Mouse (Mus musculus) erythroblast, adult 5-6 weeks (primary cell): ENCODE measurements at regions not wholly inside any gene's neighbourhood (a gene's known extent, or its start where the extent isn't known, plus 50 kb on each side); places are given as distances from the start of the nearest gene placed in this dataset.

Experiments
- ATAC-seq: replicated peaks from 2 replicates; pipeline ENCODE4 v1.8.0; 2016; ENCODE audit warnings: moderate number of reproducible peaks, mild to moderate bottlenecking, moderate TSS enrichment, inconsistent platforms; ENCODE audit not compliant: poor library complexity, low FRiP score, severe bottlenecking

DNA sequence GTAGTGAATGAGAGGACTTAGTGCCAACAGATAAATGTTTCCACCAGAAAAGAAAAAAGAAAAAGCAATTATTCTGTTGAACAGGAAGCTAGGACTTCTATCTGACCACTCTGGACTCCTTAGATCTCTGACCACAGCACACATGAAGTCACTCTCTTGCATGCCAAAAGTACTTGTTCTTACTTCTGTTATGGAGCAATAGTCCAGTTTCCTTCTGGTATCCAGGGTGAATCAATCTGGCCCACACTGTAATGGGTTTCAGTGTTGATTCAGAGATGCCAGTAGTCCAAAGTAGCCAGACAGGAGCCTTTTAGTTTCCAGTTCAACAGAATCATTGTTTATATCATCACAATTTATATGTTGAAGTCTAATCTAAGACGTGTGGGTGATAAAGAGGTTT is 346.7 kb upstream of the Paip1 start:
- no peak for ATAC-seq

DNA sequence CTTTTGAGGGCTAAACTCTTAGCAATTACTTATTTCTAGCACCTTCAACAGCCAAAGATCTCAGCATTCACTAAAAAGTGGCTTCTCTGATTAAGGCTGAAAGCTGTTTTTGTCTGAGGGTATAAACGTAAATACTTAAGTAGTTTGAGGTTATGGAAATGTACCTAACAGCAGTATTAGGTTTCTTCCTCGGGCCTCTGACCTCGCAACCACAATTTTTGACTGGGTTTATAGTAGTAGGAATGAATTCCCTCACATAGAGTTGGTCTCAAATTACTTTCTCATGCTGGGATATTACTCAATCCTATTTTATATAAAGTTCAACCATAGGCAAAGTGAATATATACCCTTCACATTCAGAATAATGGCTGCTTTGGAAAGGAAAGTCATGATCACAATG is 310.5 kb upstream of the Paip1 start:
- no peak for ATAC-seq

GRCm38 (mm10) chr13:119118382-119118781 is 310.0 kb upstream of the Paip1 start:
- no peak for ATAC-seq

- ATAC-seq, result no peak
Observed at GRCm38 (mm10) chr13:119140436-119140835, 288.0 kb upstream of the Paip1 start.

- ATAC-seq, result no peak
Observed at GRCm38 (mm10) chr13:119143351-119143750, 285.1 kb upstream of the Paip1 start.

DNA sequence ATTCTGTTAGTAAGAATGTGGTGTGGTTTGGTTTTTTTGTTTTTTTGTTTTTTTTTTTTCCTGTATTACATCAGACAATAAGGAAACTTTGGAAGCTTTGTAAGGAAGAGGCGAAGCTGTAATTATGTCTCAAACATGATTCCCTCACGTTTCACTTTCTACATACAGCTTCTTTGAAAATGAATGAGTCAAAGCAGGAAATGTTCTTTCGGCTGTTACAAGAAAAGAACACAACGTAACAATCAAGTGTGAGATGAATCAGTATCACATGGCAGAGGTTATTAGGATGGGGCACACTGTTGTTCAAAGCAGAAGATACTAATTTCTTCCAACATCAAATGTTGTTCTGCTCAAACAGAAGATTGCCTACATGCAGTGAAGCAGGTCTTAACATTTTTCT is 282.7 kb upstream of the Paip1 start:
- ATAC-seq, result no peak

DNA sequence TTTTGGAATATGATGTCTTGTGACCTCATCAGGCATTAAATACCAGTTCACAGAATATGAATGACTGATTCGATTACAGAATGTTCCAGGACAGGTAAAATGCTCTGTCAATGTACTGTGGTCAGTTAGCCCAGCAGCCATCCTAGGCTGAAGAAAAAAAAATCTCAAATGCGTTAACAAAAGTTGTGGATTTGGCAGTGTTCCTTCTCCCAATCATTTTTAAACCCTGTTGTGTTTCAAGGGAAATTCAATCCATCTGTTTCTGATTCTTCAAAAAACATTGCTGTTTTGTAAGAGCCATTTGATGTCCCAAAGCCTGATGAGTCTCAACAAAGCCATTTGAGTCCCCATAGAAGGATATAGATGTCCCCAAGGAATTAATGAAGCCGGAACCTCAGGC is 280.7 kb upstream of the Paip1 start:
- ATAC-seq, result no peak

- no peak for ATAC-seq
Observed at GRCm38 (mm10) chr13:119149141-119149540, 279.3 kb upstream of the Paip1 start.

GRCm38 (mm10) chr13:119150847-119151548 is 277.4 kb upstream of the Paip1 start:
- no peak for ATAC-seq

- no peak for ATAC-seq
Observed at GRCm38 (mm10) chr13:119177753-119178152, 250.6 kb upstream of the Paip1 start.

- ATAC-seq, result no peak
Observed at GRCm38 (mm10) chr13:119178212-119178611, 250.2 kb upstream of the Paip1 start.

- no peak for ATAC-seq
Observed at GRCm38 (mm10) chr13:119179157-119179920, 249.1 kb upstream of the Paip1 start.

DNA sequence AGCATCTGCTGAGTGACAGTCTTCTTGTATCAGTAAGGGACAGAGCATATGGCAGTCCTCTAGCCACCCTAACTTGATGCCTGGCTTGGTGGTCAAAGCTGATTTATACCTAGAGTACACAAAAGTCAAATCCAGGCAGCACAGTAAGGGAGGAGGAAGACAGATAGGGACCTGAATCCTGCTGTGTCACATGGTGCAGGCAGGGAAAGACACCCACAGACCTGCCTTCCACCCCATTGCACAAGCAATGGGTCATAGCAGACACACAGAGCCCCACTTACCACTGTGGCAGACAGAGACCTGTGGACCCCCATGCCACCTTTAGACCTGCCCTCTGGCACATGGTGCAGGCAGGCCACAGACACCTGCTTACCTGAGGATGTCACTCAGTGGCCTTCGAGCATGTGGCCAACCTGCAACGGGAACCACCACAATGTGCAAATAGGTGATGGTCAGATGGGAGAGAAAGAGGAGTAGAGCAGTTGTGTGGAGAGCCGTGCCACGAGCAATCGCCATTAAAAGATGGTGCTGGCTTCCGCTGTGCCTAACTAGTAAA is 244.0 kb upstream of the Paip1 start:
- peak; percentile 52; the same call in 1 of the 2 replicates for ATAC-seq

DNA sequence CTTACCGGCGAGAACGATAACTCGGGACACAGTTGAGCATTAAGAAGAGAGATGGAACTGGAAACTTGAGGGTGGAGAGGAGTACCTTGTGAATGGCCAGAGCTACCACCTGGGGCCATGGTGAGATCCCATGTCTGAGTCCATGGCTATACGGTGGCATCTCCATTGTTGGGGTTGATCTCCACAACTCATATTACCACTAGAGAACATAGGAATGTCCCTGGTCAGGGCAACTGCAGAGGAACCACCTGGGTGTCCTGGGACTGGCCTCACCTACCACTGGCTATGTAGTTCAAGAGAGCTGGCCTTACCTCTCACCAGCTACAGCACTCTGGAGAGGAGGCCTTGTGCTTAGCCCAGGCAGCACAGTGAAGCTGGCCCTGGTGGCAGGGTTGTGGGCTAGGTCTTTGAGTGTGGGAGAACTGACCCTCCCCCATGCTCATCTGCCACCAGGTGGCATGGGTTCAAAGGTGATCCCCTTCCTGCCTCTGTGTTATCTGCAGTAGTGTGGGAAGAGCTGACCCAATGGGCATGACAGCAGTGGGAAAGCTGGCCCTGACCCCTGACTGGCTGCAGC is 242.7 kb upstream of the Paip1 start:
- ATAC-seq, result peak; percentile 52; the same call in 1 of the 2 replicates

DNA sequence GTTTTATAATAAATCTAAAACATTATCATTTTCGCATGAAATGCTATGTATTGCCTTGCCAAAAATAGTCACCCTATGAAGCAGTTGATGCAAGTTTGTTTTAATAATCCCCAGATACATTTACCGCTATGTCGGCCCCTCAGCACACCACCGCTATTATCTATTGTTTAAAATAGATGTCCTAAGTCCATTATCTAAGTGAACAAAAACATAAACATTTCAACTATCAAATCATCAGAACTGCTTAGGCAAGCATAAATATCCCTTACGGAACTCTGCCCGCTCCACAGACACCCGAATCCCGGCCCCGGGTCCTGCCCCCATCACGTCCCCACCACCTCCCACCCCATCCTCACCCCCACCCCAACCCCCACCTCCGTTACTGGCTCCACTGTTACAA is 196.8 kb upstream of the Paip1 start:
- no peak for ATAC-seq

GRCm38 (mm10) chr13:119232100-119233029 is 196.0 kb upstream of the Paip1 start:
- peak; percentile 96 for ATAC-seq

GRCm38 (mm10) chr13:119233030-119233385 is 195.4 kb upstream of the Paip1 start:
- ATAC-seq, result peak; percentile 51

GRCm38 (mm10) chr13:119233869-119234268 is 194.5 kb upstream of the Paip1 start:
- no peak for ATAC-seq

DNA sequence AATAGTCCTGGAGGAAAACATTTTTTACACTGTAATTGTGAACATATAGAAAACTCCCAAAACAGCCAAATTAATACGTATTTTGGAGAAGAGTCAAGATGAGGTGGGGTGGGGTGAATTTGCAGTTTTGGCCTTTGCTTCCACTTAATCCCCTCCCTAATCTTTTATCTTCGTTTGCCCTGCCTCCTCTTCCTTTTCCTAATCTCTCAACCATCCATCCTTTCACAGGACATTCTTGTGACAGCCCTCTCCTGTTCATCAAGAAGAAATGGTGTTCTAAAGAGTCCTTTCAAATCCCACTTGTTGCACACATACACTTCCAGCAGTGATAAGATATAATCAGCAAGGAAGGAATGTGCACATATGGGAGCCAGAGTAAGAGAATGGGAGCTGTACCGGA is 186.0 kb upstream of the Paip1 start:
- peak; percentile 38; the same call in 1 of the 2 replicates for ATAC-seq

DNA sequence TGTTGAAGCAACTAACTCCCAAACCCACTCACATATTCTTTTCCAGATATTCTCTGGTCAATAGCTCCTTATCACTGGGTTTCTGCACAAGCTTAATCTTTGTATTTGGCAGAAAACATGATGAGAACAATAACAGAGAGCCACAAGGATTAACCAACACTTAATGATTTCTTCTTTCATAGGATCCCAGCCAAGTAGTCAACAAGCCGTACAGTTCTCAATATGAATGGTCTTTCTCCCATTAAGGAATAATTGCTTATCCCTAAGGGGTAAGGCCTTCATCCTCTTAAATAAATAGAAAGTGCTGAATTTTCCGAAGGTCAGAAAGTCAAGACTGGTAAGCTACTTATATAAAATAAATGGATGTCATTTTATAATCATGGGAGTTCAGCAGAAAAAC is 181.3 kb upstream of the Paip1 start:
- no peak for ATAC-seq
